Mouse (Mus musculus) hindbrain, embryonic 13.5 days (tissue): ENCODE measurements around the gene Ifit3b. TPM values are rescaled to one million over a fixed set of nuclear protein-coding genes. Genes with fewer than 3 reads are reported as not detected.
"Not testable (repeated sequence)": the region's sequence is repeated elsewhere in the genome, so short reads cannot be mapped to it uniquely, and the experiment has no call there.

ENCODE experiments used
- ATAC-seq: fragments of 200-750 bp; cut with Nextera tagmentation; 2 replicates; pipeline ENCODE4 v1.8.0; 2017; ENCODE audit warnings: moderate TSS enrichment; ENCODE audit not compliant: low FRiP score
- H3K27ac ChIP-seq: fragments of 300-500 bp; sonication (generic); 2 replicates; pipeline ENCODE4 v1.5.1; 2015; ENCODE audit warnings: inconsistent platforms, mild to moderate bottlenecking, moderate library complexity
- H3K27me3 ChIP-seq: fragments of 300-500 bp; sonication (generic); 2 replicates; pipeline ENCODE4 v1.6.1; 2015; ENCODE audit warnings: mild to moderate bottlenecking, inconsistent platforms
- H3K36me3 ChIP-seq: fragments of 300-500 bp; sonication (generic); 2 replicates; pipeline ENCODE4 v1.6.1; 2015; ENCODE audit warnings: mild to moderate bottlenecking, inconsistent platforms
- H3K4me1 ChIP-seq: fragments of 300-500 bp; sonication (generic); replicated peaks from 2 replicates; pipeline ENCODE4 v1.6.1; 2015; ENCODE audit warnings: inconsistent platforms
- H3K4me2 ChIP-seq: fragments of 300-500 bp; sonication (generic); 2 replicates; pipeline ENCODE4 v1.6.1; 2015; ENCODE audit warnings: inconsistent platforms, mild to moderate bottlenecking, moderate library complexity
- H3K4me3 ChIP-seq: fragments of 300-500 bp; sonication (generic); 2 replicates; pipeline ENCODE4 v1.5.1; 2015; ENCODE audit warnings: mild to moderate bottlenecking, inconsistent platforms
- H3K9ac ChIP-seq: fragments of 300-500 bp; sonication (generic); 2 replicates; pipeline ENCODE4 v1.6.1; 2015; ENCODE audit warnings: mild to moderate bottlenecking, inconsistent platforms
- H3K9me3 ChIP-seq: fragments of 300-500 bp; sonication (generic); 2 replicates; pipeline ENCODE4 v1.6.1; 2016; ENCODE audit warnings: inconsistent platforms
- WGBS: fragments of 180-500 bp; shearing (Covaris S2); methylation state at CpG from one replicate; pipeline ENCODE4 v1.1.7; 2015; 5-methylcytosine and 5-hydroxymethylcytosine counted together
- polyA plus RNA-seq: library from polyadenylated mRNA; unstranded; fragments of >200 nt; fragmentation: Nextera tagmentation; extraction: Ambion mirVana; gene quantifications from 2 replicates; pipeline ENCODE4 v1.2.1, GENCODE M21; 2015

The Ifit3b gene
- polyA plus RNA-seq, 1 experiment from 2014 or later: 0.14 TPM

DNA sequence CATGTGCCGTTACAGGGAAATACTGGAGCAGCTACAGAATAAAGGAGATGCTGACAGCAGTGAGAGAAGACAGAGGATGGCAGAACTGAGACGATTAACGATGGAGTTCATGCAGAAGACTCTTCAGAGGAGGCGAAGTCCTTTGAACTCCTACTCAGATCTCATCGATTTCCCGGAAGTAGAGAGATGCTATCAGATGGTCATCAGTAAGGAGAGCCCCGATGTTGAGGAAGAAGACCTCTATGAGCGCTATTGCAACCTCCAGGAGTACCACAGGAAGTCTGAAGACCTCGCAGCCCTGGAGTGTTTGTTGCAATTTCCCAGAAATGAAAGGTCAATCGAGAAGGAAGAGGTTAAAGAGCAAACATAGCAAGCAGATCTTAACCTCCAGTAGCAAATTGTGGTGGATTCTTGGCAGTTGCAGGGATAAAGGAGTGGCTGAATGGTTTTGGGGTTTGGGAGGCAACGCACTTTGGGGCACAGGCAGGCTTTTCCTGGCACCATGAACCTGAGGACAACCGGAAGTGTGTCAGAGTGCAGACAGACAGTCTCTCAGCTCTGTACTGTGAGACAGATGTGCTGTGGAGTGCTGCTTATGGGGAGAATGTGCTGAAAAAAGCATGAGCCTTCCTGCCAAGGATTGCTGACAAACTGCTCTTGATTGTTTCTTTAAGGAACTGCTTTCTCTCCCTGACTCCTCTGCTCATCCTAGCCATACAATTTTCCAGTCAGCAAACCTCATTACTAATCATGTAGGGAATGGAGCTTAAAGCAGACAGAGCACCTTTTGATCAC lies 19.7 kb upstream of the Ifit3b start:
- not testable (repeated sequence) for H3K9me3 ChIP-seq, H3K27ac ChIP-seq, H3K36me3 ChIP-seq, H3K27me3 ChIP-seq, ATAC-seq, H3K4me1 ChIP-seq, H3K4me2 ChIP-seq, H3K4me3 ChIP-seq, H3K9ac ChIP-seq
- WGBS: 79% methylated on average over 7 of the region's 12 CpGs

- Histone ChIP-seq H3K4me1 (no peaks in the 10 kb centered on the region), H3K27me3 (no peaks in the 10 kb centered on the region), H3K27ac (no peak overlapping the region), H3K4me2 (no peak overlapping the region), H3K9me3 (no peaks in the 10 kb centered on the region), H3K4me3 (no peak overlapping the region), H3K9ac (no peak overlapping the region), H3K36me3 (no peaks in the 10 kb centered on the region)
- no peak for ATAC-seq
Measured at GRCm38 (mm10) chr19:34588959-34589358, 18.8 kb upstream of the Ifit3b start.

- Histone ChIP-seq H3K4me3 (no peak overlapping the region), H3K4me1 (no peaks in the 10 kb centered on the region), H3K36me3 (no peaks in the 10 kb centered on the region), H3K9me3 (no peaks in the 10 kb centered on the region), H3K27me3 (no peaks in the 10 kb centered on the region), H3K9ac (no peak overlapping the region), H3K27ac (no peak overlapping the region), H3K4me2 (no peak overlapping the region)
- 96% methylated on average over 2 of the region's 2 CpGs for WGBS
- no peak for ATAC-seq
Measured at GRCm38 (mm10) chr19:34593456-34593855, 14.3 kb upstream of the Ifit3b start.

DNA sequence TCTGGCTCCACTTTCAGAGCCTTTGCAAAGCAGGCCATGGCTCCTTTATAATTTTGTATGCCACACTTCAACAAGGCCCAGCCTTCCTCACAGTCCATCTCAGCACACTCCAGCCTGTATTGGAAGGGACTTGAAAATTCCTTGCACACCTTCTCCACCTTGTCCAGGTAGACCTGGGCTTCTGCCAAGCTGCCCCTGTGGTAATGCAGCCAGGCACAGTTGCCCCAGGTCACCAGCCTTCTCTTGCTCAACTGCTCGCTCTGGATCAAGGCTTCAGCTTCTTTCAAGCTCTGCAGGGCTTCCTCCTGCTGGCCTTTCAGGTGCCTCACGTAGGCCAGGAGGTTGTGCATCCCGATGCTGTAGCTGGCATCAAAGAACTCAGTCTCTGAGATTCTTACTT lies 13.2 kb upstream of the Ifit3b start:
- H3K9ac ChIP-seq, H3K9me3 ChIP-seq, H3K27me3 ChIP-seq, H3K27ac ChIP-seq, H3K4me1 ChIP-seq, H3K36me3 ChIP-seq, H3K4me3 ChIP-seq, H3K4me2 ChIP-seq, ATAC-seq: not testable (repeated sequence)
- 84% methylated on average over 3 of the region's 3 CpGs for WGBS

DNA sequence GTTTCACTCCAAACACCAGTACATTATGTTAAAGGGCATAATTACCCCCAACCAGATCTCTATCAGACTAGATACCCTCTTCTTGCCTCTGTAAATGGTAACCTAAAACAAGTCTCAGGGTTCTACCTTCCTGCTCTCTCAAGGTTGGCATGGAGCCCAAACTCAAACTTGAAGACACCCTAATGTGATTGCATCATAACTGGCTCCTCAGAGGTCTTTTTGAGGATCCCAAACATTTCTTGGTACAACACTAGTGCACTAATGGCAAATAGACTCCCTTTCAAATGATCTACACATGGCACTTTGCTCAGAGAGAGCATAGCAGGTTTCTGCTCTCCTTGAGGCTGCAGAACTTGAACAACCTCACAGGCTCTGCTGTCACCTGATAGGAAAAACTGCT lies 11.0 kb upstream of the Ifit3b start:
- Histone ChIP-seq H3K27me3 (no peaks in the 10 kb centered on the region), H3K4me1 (no peaks in the 10 kb centered on the region), H3K9ac (no peak overlapping the region), H3K27ac (no peak overlapping the region), H3K9me3 (no peaks in the 10 kb centered on the region), H3K36me3 (no peaks in the 10 kb centered on the region), H3K4me2 (no peak overlapping the region), H3K4me3 (no peak overlapping the region)
- ATAC-seq: no peak

- no peak for ATAC-seq
- no peak overlapping the region for H3K4me3 ChIP-seq
- H3K4me2 ChIP-seq: no peak overlapping the region
- H3K27me3 ChIP-seq: no peaks in the 10 kb centered on the region
- 89% methylated on average over 2 of the region's 2 CpGs for WGBS
- no peak overlapping the region for H3K9ac ChIP-seq
- H3K4me1 ChIP-seq: no peaks in the 10 kb centered on the region
- no peak overlapping the region for H3K27ac ChIP-seq
- H3K9me3 ChIP-seq: no peaks in the 10 kb centered on the region
- no peaks in the 10 kb centered on the region for H3K36me3 ChIP-seq
Measured at GRCm38 (mm10) chr19:34598341-34598740, 9.4 kb upstream of the Ifit3b start.

DNA sequence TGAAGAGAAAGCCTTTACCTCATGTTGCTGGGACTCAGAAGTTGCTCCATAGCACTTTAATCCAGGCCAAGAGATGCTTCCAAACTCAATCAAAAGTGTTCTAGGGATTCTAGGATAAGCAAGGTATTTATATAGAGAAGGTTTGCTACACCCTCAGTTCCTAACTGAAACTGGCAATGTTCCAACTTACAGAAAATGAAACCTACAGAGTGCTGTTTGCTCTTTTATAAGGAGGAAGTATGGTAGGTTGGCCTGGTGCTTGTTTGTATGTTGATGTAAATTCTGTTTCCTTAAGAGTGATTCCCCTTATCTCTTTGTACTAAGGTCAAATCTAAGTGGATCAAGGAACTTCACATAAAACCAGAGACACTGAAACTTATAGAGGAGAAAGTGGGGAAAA lies 8.5 kb upstream of the Ifit3b start:
- not testable (repeated sequence) for H3K27ac ChIP-seq, H3K4me2 ChIP-seq, H3K4me1 ChIP-seq, H3K4me3 ChIP-seq, H3K9me3 ChIP-seq, H3K27me3 ChIP-seq, H3K36me3 ChIP-seq, ATAC-seq, H3K9ac ChIP-seq

DNA sequence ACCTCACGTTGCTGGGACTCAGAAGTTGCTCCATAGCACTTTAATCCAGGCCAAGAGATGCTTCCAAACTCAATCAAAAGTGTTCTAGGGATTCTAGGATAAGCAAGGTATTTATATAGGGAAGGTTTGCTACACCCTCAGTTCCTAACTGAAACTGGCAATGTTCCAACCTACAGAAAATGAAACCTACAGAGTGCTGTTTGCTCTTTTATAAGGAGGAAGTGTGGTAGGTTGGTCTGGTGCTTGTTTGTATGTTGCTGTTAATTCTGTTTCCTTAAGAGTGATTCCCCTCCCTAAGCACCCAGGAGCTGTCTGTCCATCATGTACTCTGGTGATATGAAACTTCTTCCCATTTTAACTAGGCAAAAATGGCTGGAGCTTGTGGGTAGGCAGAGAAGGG lies 5.9 kb upstream of the Ifit3b start, which contains the start of gene Ifit1bl1:
Ifit1bl1 (minus strand) TSS at position 69 of the 400 bp plus-strand sequence.
- ATAC-seq: not testable (repeated sequence)

GRCm38 (mm10) chr19:34605472-34605871 lies 2.3 kb upstream of the Ifit3b start:
- H3K27ac ChIP-seq: no peak overlapping the region
- H3K4me1 ChIP-seq: no peaks in the 10 kb centered on the region
- no peaks in the 10 kb centered on the region for H3K36me3 ChIP-seq
- 94% methylated on average over 3 of the region's 3 CpGs for WGBS
- H3K4me3 ChIP-seq: no peak overlapping the region
- no peaks in the 10 kb centered on the region for H3K27me3 ChIP-seq
- no peak overlapping the region for H3K9ac ChIP-seq
- H3K9me3 ChIP-seq: no peaks in the 10 kb centered on the region
- no peak overlapping the region for H3K4me2 ChIP-seq
- no peak for ATAC-seq

More for the DNA sequence above, 5.9 kb upstream of the Ifit3b start, which contains the start of gene Ifit1bl1:
- H3K36me3 ChIP-seq, H3K4me1 ChIP-seq, H3K4me3 ChIP-seq, H3K4me2 ChIP-seq, H3K27ac ChIP-seq, H3K27me3 ChIP-seq, H3K9me3 ChIP-seq, H3K9ac ChIP-seq: not testable (repeated sequence)
- 48% methylated on average over 1 of the region's 1 CpGs for WGBS

- WGBS: 82% methylated on average over 3 of the region's 3 CpGs
- not testable (repeated sequence) for ATAC-seq, H3K27me3 ChIP-seq, H3K36me3 ChIP-seq, H3K4me3 ChIP-seq, H3K27ac ChIP-seq, H3K9me3 ChIP-seq, H3K9ac ChIP-seq, H3K4me1 ChIP-seq, H3K4me2 ChIP-seq
Measured at GRCm38 (mm10) chr19:34610118-34610517, 2.3 kb downstream of the Ifit3b start.

DNA sequence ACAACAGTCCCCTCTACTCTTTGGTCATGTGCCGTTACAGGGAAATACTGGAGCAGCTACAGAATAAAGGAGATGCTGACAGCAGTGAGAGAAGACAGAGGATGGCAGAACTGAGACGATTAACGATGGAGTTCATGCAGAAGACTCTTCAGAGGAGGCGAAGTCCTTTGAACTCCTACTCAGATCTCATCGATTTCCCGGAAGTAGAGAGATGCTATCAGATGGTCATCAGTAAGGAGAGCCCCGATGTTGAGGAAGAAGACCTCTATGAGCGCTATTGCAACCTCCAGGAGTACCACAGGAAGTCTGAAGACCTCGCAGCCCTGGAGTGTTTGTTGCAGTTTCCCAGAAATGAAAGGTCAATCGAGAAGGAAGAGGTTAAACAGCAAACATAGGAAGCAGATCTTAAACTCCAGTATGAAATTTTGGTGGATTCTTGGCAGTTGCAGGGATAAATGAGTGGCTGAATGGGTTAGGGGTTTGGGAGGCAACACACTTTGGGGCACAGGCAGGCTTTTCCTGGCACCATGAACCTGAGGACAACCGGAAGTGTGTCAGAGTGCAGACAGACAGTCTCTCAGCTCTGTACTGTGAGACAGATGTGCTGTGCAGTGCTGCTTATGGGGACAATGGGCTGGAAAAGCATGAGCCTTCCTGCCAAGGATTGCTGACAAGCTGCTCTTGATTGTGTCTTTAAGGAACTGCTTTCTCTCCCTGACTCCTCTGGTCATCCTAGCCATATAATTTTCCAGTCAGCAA lies 4.7 kb downstream of the Ifit3b start:
- H3K27me3 ChIP-seq: not testable (repeated sequence)

DNA sequence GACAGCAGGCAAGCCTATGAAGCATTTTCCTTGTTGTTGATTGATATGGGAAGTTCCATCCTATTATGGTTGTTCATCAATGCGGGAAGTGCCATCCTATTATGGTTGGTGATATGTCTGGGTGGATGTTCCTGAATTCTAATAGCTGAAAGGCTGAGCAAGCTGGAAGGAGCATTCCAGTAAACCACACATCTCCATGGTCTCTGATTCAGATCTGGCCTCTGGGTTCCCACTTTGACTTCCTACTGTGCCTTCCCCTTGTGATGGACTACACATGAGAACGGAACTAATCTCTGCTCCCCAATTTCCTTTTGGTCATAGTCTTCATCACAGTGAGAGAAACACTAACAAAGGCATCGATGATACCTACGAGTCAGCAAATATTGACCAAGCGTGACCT lies 13.1 kb downstream of the Ifit3b start:
- no peak for ATAC-seq
- Histone ChIP-seq H3K4me3 (no peak overlapping the region), H3K9ac (no peak overlapping the region), H3K27ac (no peak overlapping the region), H3K36me3 (no peaks in the 10 kb centered on the region), H3K9me3 (no peaks in the 10 kb centered on the region), H3K27me3 (no peaks in the 10 kb centered on the region), H3K4me1 (no peaks in the 10 kb centered on the region), H3K4me2 (no peak overlapping the region)
- WGBS: 94% methylated on average over 5 of the region's 5 CpGs

More for the DNA sequence above, 4.7 kb downstream of the Ifit3b start:
- ATAC-seq, H3K4me3 ChIP-seq, H3K9ac ChIP-seq, H3K27ac ChIP-seq, H3K9me3 ChIP-seq, H3K4me2 ChIP-seq, H3K36me3 ChIP-seq, H3K4me1 ChIP-seq: not testable (repeated sequence)
- 86% methylated on average over 6 of the region's 11 CpGs for WGBS

DNA sequence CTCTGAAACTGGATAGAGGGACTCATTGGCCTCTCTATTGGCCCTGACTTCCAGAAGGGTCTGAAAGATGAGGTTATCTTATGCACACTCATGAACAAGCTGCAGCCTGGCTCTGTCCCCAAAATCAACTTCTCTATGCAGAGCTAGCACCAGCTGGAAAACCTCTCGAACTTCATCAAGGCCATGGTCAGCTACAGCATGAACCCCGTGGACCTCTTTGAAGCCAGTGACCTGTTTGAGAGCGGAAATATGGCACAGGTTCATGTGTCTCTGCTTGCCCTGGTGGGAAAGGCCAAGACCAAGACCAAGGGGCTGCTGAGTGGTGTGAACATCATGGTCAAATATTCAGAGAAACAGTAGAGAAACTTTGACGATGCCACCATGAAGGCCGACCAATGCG lies 16.0 kb downstream of the Ifit3b start:
- Histone ChIP-seq H3K4me1 (no peaks in the 10 kb centered on the region), H3K36me3 (no peaks in the 10 kb centered on the region), H3K27ac (no peak overlapping the region), H3K27me3 (no peaks in the 10 kb centered on the region), H3K4me2 (no peak overlapping the region), H3K9ac (no peak overlapping the region), H3K9me3 (no peaks in the 10 kb centered on the region), H3K4me3 (no peak overlapping the region)
- ATAC-seq: no peak
- WGBS: 94% methylated on average over 6 of the region's 6 CpGs
